Mouse (Mus musculus) monocyte, adult 5-6 weeks (primary cell): Measurements from ENCODE around the gene Dmkn. TPM values are rescaled to one million over a fixed set of nuclear protein-coding genes. Genes with fewer than 3 reads are reported as not detected.

Source experiments
- ATAC-seq: fragments of 153-309, 156-312 bp; replicated peaks from 2 replicates; pipeline ENCODE4 v1.8.0; 2017; ENCODE audit warnings: mild to moderate bottlenecking; ENCODE audit not compliant: low TSS enrichment, insufficient number of reproducible peaks, severe bottlenecking, poor library complexity, low FRiP score
- total RNA-seq: library from RNA; stranded (forward); fragments of 200-1000, 200-491, 200-594 nt; gene quantifications from 3 replicates; pipeline ENCODE4 v1.2.3, GENCODE M21; 2017

Dmkn gene
- total RNA-seq, 1 experiment from 2014 or later, result not detected

DNA sequence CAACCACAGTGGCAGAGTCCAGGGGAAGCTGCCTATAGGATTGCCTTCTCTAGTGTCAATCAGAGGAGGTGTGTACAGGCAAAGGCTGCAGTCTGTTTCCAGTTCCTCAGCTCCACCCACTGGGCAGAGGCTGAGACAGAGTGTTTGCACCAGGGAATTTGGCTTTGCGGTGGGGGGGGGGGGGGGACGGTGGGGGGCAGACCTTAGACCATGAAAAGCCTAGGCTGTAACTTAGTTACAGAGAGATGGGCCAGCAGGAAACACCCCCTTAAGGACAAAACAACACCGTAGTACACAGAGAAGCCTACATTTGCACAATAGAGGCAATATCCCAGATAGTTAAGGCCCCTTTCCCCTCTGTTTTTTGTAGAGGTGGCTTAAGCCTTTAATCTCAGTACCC is 6.6 kb upstream of the Dmkn start:
- ATAC-seq, result no peak

GRCm38 (mm10) chr7:30758853-30759252 is 4.7 kb upstream of the Dmkn start:
- ATAC-seq, result no peak

DNA sequence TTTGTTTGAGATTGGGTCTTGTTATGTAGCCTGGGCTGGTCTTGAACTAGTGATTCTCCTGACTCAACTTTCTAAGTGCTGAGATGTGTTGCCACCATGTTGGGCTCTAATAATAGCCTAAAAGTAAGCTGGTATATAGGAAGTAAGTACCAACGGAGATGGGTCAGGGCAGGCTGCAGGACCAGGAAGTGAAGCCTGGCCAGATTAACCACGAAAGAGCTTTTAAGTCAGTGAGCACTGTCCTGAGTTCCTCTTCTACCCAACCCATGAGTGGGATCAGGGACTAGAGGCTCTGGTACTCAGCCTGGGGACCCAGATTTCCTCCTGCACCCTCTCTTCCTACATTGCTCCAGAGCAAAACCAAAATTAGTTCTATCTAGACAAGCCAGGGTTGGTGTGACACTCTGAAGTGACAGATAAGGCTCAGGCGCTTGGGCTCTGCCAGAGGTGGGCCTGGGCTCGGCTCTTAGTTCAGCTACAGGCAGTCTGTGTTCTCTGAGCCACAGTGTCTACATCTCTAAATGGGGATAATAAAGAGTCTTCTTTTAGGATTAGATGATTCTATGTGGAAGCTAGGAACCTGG is 1.7 kb upstream of the Dmkn start:
- ATAC-seq, result peak; percentile 71

GRCm38 (mm10) chr7:30765173-30765572 is 1.6 kb downstream of the Dmkn start:
- no peak for ATAC-seq

- ATAC-seq, result no peak
Measured at GRCm38 (mm10) chr7:30766408-30766807, 2.9 kb downstream of the Dmkn start.

- ATAC-seq, result no peak
Measured at GRCm38 (mm10) chr7:30769236-30769635, 5.7 kb downstream of the Dmkn start.

- ATAC-seq, result no peak
Measured at GRCm38 (mm10) chr7:30776104-30776503, 12.5 kb downstream of the Dmkn start.

DNA sequence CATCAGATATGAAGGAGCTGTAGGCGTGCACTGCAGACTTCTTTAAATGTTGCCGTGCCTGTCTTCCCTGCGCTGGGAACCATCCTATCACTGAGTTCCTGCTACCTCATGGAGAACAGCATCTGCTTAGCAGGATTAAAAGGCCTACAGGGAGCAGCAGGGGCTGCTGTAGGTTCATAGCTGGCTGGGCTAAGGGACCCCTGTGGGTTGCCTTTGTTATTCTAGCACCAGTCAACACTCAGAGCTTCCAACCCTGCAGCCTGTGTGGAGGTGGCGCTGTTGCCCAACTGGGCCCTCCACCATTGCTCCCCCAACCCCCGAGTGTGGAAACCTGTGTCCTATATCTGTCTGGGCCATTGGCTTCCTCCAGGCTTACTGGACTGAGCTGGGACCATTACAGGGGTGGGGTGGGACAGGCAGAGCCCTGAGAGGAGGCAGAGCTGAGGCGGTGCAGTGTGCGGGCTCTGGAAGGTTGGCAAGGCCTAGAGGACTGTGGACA is 13.6 kb downstream of the Dmkn start:
- ATAC-seq, result no peak

DNA sequence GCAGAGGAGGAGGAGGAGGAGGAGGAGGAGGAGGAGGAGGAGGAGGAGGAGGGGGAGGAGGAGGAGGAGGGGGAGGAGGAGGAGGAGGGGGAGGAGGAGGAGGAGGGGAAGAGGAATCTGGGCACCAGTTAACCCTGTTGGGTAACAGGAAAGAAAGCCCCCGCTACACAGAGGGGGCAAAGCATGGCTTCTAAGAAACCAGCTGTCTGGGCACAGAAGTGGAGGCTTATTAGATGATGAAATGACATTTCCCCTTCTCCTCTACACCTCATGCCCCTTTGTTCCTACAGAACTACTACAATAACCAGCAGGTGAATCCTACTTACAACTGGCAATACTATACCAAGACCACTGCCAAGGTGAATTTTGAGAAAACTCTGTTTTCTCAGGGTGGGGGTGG is 14.4 kb downstream of the Dmkn start:
- ATAC-seq, result no peak

- ATAC-seq, result no peak
Measured at GRCm38 (mm10) chr7:30781792-30782191, 18.2 kb downstream of the Dmkn start.

DNA sequence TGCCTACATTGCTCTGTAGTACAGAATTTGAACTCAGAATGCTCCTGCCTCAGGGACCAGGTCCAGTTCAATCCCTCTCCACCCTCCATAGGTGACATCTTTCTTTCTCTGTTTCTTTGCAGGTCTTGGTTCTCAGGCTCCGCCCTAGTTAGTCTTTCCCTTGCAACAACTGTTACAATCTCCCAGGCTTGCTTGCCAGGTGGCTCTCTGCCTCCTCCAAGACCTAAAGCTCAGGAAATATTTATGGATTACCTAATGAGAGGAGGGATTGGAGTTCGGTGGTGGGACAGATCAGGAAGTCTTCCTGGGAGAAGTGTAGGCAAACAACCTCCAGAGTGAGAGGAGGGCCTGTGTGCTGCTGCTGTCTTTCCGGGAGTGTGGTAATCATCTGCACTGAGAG is 19.1 kb downstream of the Dmkn start:
- ATAC-seq, result no peak

- ATAC-seq, result no peak
Measured at GRCm38 (mm10) chr7:30785154-30785553, 21.6 kb downstream of the Dmkn start.

DNA sequence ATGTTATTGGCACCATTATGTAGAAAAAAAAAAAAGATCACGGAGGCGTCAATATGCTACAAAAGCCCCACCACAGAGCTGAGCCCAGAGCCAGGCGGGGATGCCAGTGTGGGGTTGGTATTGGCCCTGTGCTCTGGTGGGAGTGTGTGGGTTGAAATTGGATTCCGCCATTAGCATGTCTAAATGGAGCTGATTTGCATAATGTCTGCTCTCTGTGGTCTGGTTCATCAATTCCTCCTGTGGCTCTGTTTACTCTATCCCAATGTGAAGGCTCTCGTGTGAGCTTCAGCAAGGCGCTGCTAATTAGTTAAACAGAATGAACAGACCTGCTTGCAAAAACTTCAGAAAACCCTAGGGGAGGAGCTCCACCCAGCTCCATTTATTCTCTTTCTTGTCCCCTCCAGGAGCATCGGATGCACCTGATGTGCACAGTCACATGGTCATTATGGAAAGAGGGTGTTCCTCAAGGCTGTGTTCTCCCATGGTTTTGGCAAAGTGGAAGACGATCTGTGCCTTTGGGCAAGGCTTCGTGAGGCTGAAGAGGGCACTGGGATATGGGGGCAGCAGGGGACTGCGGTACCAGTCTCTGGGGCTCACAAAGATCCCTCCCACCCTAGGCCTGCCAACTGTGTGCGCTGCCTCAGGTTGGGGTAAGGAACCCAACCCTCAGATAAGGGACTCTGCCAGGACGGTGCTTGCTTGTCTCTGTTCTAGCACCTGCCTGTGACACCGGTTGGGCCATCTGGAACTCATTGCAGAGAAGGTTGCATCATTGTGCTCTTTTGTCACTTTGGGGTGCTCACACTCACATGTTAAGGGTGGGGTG is 22.4 kb downstream of the Dmkn start:
- ATAC-seq, result no peak

DNA sequence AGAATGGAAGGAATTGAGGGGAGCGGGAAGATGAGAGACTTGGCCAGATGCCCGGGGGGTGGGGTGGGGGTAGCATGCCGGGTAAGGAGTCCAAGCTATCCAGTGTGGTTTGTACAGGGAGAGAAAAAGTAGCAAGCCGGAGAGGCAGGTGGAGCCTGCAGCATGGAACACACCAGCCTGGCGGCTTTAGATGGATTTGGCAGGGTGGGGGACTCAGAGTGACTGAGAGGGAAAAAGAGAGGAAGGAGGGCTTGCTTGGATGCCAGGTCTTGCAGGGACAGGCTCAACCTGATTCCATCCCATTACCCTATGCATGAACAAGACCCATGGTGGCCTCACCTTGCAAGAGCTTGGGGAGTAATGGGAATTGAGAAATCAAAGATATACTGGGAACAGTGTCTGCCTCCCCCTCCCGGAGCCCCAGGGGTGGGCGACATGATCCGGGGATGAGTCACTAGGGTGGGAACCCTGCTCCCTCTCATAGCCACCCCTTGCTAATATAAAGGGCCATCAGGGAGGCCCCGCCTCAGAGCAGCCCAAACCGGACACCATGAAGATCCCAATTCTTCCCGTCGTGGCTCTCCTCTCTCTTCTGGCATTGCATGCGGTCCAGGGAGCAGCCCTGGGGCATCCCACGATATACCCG is 23.9 kb downstream of the Dmkn start, which contains the start of gene Krtdap:
Gene Krtdap (plus strand): TSS at position 520 of the 646 bp plus-strand sequence.
- ATAC-seq, result no peak

GRCm38 (mm10) chr7:30790141-30790540 is 26.6 kb downstream of the Dmkn start:
- no peak for ATAC-seq

- ATAC-seq, result no peak
Measured at GRCm38 (mm10) chr7:30791921-30792320, 28.4 kb downstream of the Dmkn start.

DNA sequence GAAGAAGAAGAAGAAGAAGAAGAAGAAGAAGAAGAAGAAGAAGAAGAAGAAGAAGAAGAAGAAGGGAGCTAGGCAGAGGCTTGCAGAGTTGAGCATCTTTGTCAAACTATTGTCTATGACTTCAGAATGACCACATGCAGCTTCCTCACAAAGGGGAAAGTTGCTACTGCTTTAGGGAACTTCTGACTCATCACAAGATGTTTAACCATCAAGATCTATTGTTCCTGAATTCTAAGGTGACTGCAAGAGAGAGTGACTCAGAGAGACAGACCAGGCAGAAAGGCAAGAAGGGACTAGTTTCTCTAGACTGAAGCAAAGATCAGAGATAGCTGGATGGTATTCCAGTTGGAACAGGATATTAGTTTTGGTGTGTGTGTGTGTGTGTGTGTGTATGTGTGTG is 31.4 kb downstream of the Dmkn start:
- peak; percentile 56; the same call in 1 of the 2 replicates for ATAC-seq

GRCm38 (mm10) chr7:30796790-30797189 is 33.2 kb downstream of the Dmkn start:
- ATAC-seq, result no peak

DNA sequence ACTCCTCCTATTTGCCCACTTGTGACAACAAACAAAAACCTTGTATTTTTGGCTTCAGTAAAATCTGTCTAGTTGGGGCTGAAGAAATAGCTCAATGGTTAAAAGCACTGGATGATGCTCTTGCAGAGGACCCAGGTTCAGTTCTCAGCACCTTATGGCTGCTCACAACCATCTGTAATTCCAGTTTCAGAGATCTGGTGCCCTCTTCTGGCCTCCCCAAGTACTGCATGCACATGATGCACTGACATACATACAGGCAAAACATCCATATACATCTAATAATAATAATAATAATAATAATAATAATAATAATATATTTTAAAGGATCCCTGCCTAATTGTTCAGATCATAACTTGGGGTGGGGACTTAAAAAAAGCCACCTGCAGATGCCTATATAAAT is 37.1 kb downstream of the Dmkn start:
- ATAC-seq, result no peak

- no peak for ATAC-seq
Measured at GRCm38 (mm10) chr7:30803256-30803655, 39.7 kb downstream of the Dmkn start.
